Mouse (Mus musculus): ENCODE measurements around the gene Hmga1b. TPM values are rescaled to one million over a fixed set of nuclear protein-coding genes. Genes with fewer than 3 reads are reported as not detected.

Gene Hmga1b
- polyA plus RNA-seq, 1 experiment from 2014 or later, result 3.4 TPM

GRCm38 (mm10) chr11:120812068-120812467, 49.5 kb downstream of the Hmga1b start:
- no peaks in the 10 kb centered on the region for H3K9me3 ChIP-seq (ENCODE audit: low read length)
- no peaks in the 10 kb centered on the region for H3K4me1 ChIP-seq (ENCODE audit: insufficient read depth, low read length)

More at GRCm38 (mm10) chr11:120812068-120812467, 49.5 kb downstream of the Hmga1b start:
- no peak overlapping the region for H3K27ac ChIP-seq (ENCODE audit: low read length)
- no peaks in the 10 kb centered on the region for H3K27me3 ChIP-seq (ENCODE audit: insufficient read depth, low read length)
- peaks cover 100% of the 10 kb centered on the region for H3K36me3 ChIP-seq (ENCODE audit: insufficient read depth, low read length)
- no peak overlapping the region for H3K4me2 ChIP-seq (replicated peaks; ENCODE audit: low read depth, low read length)
- no peak overlapping the region for H3K9ac ChIP-seq (replicated peaks; ENCODE audit: low read length)
- H3K4me3 ChIP-seq (ENCODE audit: low read length), result no peak overlapping the region
- WGBS, result 95% methylated on average over 16 of the region's 16 CpGs
- ATAC-seq (ENCODE audit: low FRiP score, low TSS enrichment), result no peak

Other genes starting within 250 kb of the Hmga1b start
- 4.7 and 5.5 TPM in 2 replicates for gene Gcgr, start 232.1 kb upstream of the Hmga1b start, polyA plus RNA-seq (2015; fragmentation: Nextera tagmentation; extraction: Ambion mirVana)
- gene Mcrip1, start 213.1 kb upstream of the Hmga1b start, polyA plus RNA-seq (2015; fragmentation: Nextera tagmentation; extraction: Ambion mirVana), result 218 and 232 TPM in 2 replicates
- gene Ppp1r27, start 211.7 kb upstream of the Hmga1b start, polyA plus RNA-seq (2015; fragmentation: Nextera tagmentation; extraction: Ambion mirVana), result 0.55 and 0.57 TPM in 2 replicates
- gene P4hb, start 189.5 kb upstream of the Hmga1b start, polyA plus RNA-seq (2015; fragmentation: Nextera tagmentation; extraction: Ambion mirVana), result 843 and 914 TPM in 2 replicates
- 696 and 712 TPM in 2 replicates for gene Arhgdia, start 181.2 kb upstream of the Hmga1b start, polyA plus RNA-seq (2015; fragmentation: Nextera tagmentation; extraction: Ambion mirVana)
- 92.2 and 372 TPM in 2 replicates for gene Alyref, start 164.4 kb upstream of the Hmga1b start, polyA plus RNA-seq (2015; fragmentation: Nextera tagmentation; extraction: Ambion mirVana)
- 195 and 197 TPM in 2 replicates for gene Anapc11, start 164.4 kb upstream of the Hmga1b start, polyA plus RNA-seq (2015; fragmentation: Nextera tagmentation; extraction: Ambion mirVana)
- 27.7 and 33.8 TPM in 2 replicates for gene Npb, start 154.3 kb upstream of the Hmga1b start, polyA plus RNA-seq (2015; fragmentation: Nextera tagmentation; extraction: Ambion mirVana)
- gene Pcyt2, start 144.9 kb upstream of the Hmga1b start, polyA plus RNA-seq (2015; fragmentation: Nextera tagmentation; extraction: Ambion mirVana), result 164 and 174 TPM in 2 replicates
- 38.9 and 39.3 TPM in 2 replicates for gene Sirt7, start 137.6 kb upstream of the Hmga1b start, polyA plus RNA-seq (2015; fragmentation: Nextera tagmentation; extraction: Ambion mirVana)
- gene Mafg, start 129.2 kb upstream of the Hmga1b start, polyA plus RNA-seq (2015; fragmentation: Nextera tagmentation; extraction: Ambion mirVana), result 24.3 and 25.4 TPM in 2 replicates
- gene Pycr1, start 119.0 kb upstream of the Hmga1b start, polyA plus RNA-seq (2015; fragmentation: Nextera tagmentation; extraction: Ambion mirVana), result 26.8 and 27.3 TPM in 2 replicates
- 0.51 and 0.73 TPM in 2 replicates for gene Myadml2, start 114.6 kb upstream of the Hmga1b start, polyA plus RNA-seq (2015; fragmentation: Nextera tagmentation; extraction: Ambion mirVana)
- gene Notum, start 101.6 kb upstream of the Hmga1b start, polyA plus RNA-seq (2015; fragmentation: Nextera tagmentation; extraction: Ambion mirVana), result 4.8 and 5.9 TPM in 2 replicates
- gene Aspscr1, start 89.8 kb upstream of the Hmga1b start, polyA plus RNA-seq (2015; fragmentation: Nextera tagmentation; extraction: Ambion mirVana), result 146 TPM in 2 replicates
- gene Cenpx, start 49.1 kb upstream of the Hmga1b start, polyA plus RNA-seq (2015; fragmentation: Nextera tagmentation; extraction: Ambion mirVana), result 151 TPM in 2 replicates
- gene Lrrc45, start 48.9 kb upstream of the Hmga1b start, polyA plus RNA-seq (2015; fragmentation: Nextera tagmentation; extraction: Ambion mirVana), result 69.2 and 71.3 TPM in 2 replicates
- 32.5 and 38.7 TPM in 2 replicates for gene Rac3, start 41.3 kb upstream of the Hmga1b start, polyA plus RNA-seq (2015; fragmentation: Nextera tagmentation; extraction: Ambion mirVana)
- 49.4 and 56.5 TPM in 2 replicates for gene Dcxr, start 35.5 kb upstream of the Hmga1b start, polyA plus RNA-seq (2015; fragmentation: Nextera tagmentation; extraction: Ambion mirVana)
- 2.1 and 4.3 TPM in 2 replicates for gene Cbr2, start 30.7 kb upstream of the Hmga1b start, polyA plus RNA-seq (2015; fragmentation: Nextera tagmentation; extraction: Ambion mirVana)
- 44.0 and 46.9 TPM in 2 replicates for gene Rfng, start 21.4 kb downstream of the Hmga1b start, polyA plus RNA-seq (2015; fragmentation: Nextera tagmentation; extraction: Ambion mirVana)
- gene Gps1, start 21.5 kb downstream of the Hmga1b start, polyA plus RNA-seq (2015; fragmentation: Nextera tagmentation; extraction: Ambion mirVana), result 230 and 239 TPM in 2 replicates
- gene Dus1l, start 33.6 kb downstream of the Hmga1b start, polyA plus RNA-seq (2015; fragmentation: Nextera tagmentation; extraction: Ambion mirVana), result 89.9 and 91.0 TPM in 2 replicates
- 50.0 and 50.4 TPM in 2 replicates for gene Fasn, start 61.8 kb downstream of the Hmga1b start, polyA plus RNA-seq (2015; fragmentation: Nextera tagmentation; extraction: Ambion mirVana)
- gene Ccdc57, start 170.1 kb downstream of the Hmga1b start, polyA plus RNA-seq (2015; fragmentation: Nextera tagmentation; extraction: Ambion mirVana), result 8.6 and 9.2 TPM in 2 replicates
- 63.5 and 66.4 TPM in 2 replicates for gene Slc16a3, start 185.7 kb downstream of the Hmga1b start, polyA plus RNA-seq (2015; fragmentation: Nextera tagmentation; extraction: Ambion mirVana)
- 150 and 154 TPM in 2 replicates for gene Csnk1d, start 228.5 kb downstream of the Hmga1b start, polyA plus RNA-seq (2015; fragmentation: Nextera tagmentation; extraction: Ambion mirVana)